Mouse (Mus musculus) naive thymus-derived CD4-positive, alpha-beta T cell, adult 2 months (primary cell): Measurements from ENCODE around the gene Ipmk.
A peak's percentile ranks its signal among the peaks of the same experiment; 100 is the strongest.
"Not testable (repeated sequence)": the region's sequence is repeated elsewhere in the genome, so short reads cannot be mapped to it uniquely, and the experiment has no call there.

Experiments
- DNase-seq: peaks from one replicate; pipeline ENCODE4 v3.0.0-alpha.2; 2011; ENCODE audit warnings: low read depth

Gene Ipmk

DNA sequence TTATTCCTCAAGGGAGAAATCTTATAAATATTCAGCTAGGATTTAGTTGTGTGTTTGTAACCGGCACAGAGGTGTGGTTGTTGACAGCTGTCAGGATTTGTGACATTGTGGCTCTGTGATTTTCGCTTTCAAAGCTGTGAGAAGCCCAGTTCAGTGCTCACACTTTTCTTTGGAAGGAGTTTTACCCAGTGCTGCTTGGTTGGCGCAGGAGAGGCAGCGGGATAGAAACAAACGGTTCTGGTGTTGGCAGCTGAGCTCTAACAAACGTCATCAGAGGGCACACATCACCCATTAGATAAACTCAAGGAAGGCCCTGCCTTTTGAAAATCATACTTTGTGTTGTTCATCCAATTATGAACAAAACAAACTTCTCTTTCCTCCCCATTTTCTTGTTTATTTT is 79.2 kb downstream of the Ipmk start:
- no peak for DNase-seq

DNA sequence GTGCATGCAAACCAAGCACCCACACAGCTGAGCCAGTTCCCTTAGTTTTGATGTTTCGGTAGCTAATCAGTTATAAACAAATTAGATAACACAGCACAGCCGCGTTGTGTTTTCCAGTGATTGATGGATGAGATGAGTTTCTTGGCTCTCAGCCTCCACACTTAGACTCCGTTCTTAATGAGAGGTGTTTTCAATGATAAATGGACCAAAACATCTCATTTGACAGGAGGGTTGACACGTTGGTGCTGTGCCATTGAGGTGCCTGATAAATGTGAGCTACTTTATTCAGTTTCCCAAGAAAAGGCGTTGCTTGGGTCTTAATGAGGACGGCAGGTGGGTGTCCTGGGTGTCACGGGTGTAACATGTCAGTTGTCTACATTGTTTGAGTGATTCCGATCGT is 79.8 kb downstream of the Ipmk start:
- DNase-seq = no peak

DNA sequence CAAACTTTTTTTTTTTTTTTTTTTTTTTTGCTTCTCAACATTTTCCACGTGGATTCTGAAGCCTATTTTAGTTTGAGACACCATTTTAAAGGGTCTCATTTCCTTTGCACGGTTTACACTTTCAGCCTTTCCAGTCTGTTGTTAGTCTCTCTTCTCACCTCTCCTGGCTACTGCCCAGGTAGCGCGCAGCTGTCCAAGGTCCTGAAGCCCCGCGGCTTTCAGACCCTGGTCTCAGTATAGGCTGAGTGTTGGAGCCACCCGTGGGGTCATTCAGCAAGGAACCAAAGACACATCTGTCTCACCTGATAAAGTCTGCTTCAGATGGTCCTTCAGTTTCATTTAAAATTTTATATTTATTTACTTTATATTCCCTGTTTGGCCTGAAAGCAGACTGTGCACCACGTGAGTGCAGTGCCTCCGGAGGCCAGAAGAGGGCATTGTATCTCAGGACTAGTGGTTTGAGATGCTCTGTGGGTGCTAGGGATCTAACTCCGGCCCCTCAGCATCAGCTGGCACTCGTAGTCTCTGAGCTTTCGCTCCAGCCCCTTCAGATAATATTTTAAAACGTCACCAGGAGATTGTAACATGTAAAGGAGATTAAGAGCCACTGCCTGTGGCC is 80.8 kb downstream of the Ipmk start:
- no peak for DNase-seq

DNA sequence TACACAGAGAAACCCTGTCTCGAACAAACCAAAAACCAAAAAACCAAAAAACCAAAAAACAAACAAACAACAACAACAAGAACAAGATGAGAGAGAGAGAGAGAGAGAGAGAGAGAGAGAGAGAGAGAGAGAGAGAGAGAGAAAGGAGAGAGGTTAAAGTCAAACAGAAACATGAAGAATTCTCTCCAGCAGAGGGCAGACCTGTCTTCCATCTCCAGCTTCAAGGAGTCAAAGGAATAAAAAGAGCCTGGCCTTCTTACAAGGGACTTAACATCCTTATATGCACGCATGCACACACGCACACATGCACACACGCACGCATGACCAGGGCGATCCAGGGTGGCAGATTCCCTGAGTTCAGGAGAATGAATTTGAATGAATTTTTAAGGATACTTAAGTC is 83.1 kb downstream of the Ipmk start:
- no peak for DNase-seq

DNA sequence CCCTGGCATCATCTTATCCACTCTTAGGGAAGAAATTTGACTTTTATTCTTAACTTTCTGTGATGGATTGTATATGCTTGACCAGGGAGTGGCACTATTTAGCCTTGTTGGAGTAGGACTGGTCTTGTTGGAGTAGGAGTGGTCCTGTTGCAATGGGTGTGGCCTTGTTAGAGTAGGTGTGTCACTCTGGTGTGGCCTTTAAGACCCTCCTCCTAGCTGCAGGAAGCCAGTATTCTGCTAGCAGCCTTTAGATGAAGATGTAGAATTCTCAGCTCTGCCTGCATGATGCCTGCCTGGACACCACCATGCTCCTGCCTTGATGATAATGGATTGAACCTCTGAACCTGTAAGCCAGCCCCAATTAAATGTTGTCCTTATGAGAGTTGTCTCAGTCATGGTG is 95.5 kb downstream of the Ipmk start:
- no peak for DNase-seq

DNA sequence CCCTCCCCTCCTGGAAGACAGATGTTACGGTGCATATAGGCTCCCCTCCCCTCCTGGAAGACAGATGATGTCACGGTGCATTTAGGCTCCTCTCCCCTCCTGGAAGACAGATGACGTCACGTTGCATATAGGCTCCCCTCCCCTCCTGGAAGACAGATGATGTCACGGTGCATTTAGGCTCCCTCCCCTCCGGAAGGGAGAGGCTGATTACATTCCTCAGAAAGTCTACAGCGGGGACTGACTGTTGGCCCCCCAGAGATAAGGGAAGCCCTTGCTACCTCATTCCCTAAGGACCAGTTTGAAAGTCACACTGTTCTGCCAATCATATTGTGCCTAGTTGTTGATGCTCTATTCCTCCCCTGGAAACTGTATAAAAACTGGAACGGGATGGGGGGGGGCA is 100.1 kb downstream of the Ipmk start:
- DNase-seq = no peak

DNA sequence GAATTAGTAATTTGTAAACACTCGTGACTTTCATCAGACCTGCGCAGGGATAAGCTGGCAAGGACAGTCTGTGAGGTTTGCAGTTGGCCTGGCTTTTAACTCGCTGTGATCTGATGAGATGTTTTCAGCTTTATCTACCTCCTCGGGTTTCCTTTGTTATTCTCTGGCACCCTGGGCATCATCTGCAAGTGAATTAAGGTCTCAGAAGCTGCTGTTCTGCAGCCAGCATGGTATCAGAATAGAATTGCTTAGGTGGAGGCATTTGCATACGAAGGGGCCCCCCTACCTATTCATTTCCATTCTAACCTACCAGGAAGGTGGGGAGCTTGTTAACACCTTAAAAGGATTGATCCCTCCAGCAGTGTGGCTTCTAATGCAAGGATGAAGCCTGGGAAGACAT is 100.7 kb downstream of the Ipmk start:
- DNase-seq = no peak

DNA sequence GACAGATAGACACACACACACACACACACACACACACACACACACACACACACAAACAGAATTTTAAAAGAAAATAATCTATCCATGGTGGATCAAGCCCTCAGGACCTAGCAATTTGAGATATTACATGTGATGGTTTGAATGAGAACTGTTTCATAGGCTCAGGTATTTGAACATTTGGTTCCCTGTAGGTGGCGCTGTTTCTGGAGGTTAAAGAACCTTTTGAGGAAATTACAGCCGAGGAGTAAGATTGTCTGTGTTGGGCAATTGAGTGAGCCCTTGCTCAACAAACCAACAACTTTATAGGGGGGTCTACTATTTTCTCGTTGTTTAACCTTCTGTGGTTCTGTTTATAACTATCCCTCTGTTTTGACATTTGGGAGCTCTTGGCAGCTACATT is 107.8 kb downstream of the Ipmk start:
- DNase-seq = no peak

DNA sequence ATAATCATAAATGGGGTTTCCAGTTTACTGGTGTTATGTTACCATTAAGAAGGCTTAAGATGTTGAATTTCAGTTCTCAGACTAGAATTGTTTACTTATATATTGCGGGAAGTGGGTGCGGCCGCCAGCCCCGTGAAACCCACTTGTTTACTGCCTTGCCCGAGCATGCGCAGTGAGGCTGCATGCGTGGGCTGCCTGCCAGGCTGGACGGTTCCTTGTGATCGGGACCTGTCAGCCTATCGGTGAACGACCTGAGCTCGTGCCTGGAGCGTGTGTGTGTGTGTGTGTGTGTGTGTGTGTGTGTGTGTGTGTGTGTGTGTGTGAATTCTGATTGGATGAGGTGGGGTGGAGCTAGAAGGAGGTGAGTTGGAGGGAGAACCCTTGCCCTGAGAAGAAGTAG is 114.8 kb downstream of the Ipmk start:
- not testable (repeated sequence) for DNase-seq

DNA sequence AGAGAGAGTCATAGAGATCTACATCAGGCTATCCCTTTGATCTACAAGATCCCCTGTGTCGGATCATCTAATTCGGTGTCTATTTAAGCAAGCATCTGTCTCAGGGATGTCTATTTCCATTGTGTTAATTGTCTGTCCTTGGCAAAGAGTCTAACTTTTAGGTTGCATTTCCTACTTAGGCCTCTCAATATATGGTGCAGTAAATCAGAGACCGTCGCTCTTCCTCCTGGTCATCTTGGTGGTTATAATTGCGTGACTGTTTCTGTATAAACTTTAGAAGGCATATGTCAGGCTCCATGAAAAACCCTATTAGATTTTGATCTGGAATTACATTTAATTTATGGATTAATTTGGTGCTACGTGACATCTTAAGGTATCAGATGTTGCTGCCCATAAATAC is 116.9 kb downstream of the Ipmk start:
- DNase-seq = no peak

DNA sequence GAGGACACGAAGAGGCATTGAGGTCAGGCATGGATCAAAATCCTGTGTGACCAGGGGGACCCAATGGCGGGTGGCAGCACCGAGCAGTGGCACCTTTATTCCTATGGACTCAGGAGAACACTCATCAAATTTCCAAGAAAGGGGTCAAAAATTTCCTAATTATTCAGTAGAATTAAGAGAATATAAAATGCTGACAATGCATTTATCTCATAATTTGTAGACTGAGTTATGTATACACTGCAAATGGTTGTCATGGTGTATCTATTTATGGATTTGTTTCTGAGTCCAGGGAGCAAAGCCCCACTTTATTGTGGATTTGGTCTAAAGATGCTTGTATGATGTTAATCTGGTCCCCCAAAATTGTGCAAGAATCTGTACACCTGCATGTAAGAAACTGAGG is 120.8 kb downstream of the Ipmk start:
- DNase-seq = no peak

DNA sequence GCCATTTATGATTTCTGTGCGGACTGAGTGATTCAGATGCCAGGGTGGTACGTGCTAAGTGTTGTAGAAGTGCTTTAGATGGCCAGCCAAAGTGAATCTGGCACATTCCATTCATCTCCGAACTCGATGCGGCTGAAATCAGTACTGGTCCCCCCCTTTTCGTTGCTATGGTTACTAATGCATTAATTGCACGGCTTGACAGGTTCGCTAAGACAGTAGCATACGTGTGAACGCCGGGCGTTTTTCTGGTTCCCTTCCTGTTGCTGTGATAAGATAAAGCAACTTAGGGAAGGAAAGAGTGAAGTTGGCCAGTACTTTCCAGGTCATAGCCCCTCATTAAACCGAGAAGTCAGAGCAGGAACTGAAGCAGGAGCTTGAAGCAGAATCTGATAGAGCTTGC is 122.2 kb downstream of the Ipmk start:
- no peak for DNase-seq

DNA sequence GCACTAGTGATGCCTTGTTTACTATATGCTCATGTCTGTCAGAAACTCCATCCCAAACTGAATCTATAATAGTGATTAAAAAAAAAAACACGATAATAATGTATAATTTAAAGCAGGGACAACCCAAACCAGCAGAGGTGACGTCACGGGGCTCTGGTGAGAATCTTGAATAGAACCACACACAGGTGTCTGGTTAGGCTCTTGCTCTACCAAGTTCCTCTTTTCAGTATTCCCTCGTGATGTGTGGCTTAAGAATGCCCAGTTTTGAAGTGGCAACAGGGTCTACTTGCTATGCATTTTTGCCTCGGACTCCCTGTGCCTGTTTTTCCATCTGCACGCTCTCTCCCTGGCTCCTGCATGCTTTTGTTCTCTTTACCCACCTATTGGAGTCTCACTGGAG is 124.5 kb downstream of the Ipmk start:
- no peak for DNase-seq

DNA sequence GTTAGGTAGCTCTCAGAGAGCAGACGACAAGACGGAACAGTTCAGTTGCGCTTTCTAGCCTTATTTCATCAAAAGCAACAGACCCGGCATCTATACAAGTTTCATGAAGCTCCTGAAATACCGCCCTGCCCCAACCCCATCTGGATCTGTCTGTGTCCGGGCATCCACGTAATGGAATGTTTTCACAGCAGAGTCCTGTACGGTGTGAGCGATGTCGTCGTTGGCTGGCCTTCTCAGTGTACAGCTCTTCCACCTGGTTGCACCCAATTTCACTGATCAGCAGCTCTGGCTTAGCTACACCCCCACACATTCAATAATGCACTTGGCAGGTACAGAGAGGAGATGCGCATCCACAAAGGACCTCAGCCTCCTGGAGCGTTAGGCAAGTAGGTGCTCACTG is 126.0 kb downstream of the Ipmk start:
- DNase-seq = no peak

DNA sequence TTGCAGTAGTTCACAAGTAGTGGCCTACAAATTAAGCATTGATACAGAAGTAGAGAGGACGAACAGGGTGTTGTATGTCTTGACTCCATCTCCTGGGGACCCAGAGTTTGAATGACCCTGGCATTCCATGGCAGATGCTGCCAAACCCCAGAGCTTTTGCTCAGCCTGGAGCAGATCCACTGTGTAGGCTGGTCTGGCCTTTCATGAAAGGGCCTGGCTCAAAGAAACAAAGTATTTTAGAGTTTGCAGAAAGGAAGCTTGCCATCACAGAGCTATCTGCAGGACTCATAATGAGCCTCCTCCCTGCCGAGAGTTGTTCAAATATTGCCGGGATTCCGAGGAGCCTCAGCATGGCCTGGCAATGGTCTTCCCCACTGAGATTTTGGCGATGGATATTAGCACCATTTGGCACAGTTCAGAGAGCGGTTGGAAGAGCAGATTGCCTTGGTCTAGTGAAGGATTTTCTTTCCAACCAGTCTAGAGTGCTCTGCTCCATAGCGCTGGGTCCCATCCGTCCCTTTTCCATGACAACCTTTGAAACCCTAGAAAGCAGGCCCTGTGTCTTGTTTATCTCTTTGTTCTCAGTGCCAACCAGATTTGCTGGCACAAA is 129.0 kb downstream of the Ipmk start:
- DNase-seq = no peak

DNA sequence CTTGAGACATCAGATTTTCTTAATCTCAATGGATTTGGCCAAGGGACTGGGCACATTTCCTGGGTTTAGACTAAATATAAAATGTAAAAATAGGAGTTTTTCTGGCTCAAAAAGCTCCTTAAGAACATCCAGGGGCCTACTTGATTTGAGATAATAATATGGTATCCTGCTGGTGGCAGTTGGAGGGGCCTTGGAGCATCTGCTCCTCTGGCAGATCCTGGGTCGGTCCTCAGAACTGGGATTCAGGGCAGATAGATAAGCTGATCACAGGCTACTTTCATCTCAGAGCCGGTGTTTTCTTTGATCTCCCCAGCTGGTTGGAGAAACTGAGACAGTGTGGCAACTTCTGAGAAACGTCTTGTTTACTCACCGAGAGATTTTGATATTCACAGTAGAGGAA is 129.6 kb downstream of the Ipmk start:
- DNase-seq = no peak

DNA sequence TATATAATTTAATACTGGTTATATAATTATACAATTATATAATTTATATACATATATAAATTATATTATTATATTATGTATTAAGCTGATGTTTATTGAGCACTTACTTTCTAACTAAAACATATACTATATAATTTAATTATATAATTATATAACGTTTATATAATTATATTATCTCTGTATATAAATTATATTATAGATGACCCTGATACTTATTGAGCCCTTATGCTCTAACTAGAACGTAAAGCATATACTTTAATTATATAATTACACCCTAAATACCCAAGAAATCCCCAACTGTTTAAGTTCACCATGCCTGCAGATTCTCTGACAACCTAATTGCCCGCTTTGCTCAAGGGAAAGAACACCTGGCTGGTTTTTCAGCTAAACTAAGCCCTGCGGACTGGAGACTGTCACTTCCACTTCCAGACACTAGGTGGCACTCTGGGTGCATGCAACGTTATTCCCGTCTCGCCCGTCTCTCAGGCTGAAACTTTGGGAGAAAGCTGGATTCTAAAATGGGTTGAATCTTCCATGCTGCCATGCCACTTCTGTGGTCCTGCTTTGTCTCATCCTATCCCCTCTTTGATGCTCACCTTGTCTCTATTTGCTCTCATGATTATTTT is 132.2 kb downstream of the Ipmk start:
- peak; percentile 2 for DNase-seq
